Mouse (Mus musculus) lung, postnatal 0 days (tissue): ENCODE results near the gene Selp.

Source experiments
- CTCF ChIP-seq: IDR thresholded peaks from 2 replicates; pipeline ENCODE4 v1.5.1; 2016; ENCODE audit warnings: antibody characterized with exemption, mild to moderate bottlenecking
- EP300 ChIP-seq: IDR thresholded peaks from 2 replicates; pipeline ENCODE4 v1.6.1; 2016; ENCODE audit warnings: antibody characterized with exemption, mild to moderate bottlenecking, control low read depth

DNA sequence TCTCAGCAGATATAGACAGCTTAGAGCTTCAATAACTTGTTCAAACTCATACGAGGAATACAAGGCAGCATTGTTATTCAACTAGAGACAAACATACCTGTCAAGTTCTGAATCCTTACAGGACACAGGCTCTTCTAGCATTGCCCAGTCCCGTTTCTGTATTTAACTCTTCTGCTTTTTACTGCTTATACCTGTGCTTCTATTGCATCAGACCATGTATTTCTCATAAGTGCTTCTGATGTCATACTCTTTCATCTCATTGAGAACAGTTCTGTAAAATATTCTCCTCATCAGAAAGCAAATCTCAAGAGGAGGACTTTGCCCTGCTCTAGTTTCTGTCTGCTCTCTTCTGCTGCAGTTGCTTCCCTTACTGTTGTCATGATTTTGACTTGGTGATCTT is 17.2 kb upstream of the Selp start:
- no peak for TF ChIP-seq CTCF
- no peak for TF ChIP-seq EP300
